Mouse (Mus musculus) thymus, postnatal 36 days (tissue): Measurements from ENCODE around the gene Armh3.

Experiments used
- DNase-seq, 2 experiments: peaks; one replicate each; pipeline ENCODE4 v3.0.0; 2022; ENCODE audit warnings: mixed read lengths in 2 of 2

Gene Armh3

GRCm38 (mm10) chr19:45783933-45784576 lies 214.2 kb downstream of the Armh3 start:
- no peak for DNase-seq

DNA sequence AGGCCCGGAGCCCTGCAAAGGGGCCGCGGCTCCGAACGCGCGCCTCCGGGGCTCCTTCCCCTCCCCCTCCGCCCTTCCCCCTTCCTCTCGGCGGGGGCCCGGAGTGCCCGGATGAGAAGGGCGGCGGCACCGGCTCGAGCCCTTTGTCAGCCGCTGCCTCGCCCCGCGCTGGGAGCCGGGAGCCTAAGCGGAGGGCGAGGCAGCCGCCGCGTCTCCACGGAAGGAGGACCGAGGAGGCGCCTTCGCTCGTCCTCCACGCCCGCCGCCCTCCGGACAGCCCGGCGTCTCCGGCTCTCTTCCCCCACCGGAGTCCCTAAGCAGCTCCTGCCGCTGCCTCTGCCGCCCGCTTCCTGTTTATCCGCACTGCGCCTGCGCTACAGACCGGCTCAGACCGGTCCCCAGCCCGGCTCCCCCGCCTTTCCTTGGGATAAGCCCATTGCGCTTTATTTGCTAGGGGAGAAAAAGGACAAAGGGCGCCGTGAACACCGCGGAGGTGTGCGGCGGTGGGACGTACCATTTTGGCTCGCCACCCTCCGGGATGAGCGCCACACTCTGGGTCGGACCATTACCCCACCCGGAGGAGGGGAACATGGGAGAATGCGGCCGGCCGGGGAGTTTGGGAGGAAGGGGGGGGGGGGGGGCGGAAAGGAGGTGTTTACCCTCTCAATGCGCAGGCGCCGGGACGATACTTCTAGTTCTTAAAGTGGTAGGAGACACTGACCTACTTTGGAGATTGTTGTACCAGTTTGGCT lies 214.9 kb downstream of the Armh3 start, which contains the start of gene Mgea5:
TSS of gene Mgea5 (minus strand) at position 657 of the 752 bp plus-strand sequence.
- peak; percentile 98 to 99 for DNase-seq

DNA sequence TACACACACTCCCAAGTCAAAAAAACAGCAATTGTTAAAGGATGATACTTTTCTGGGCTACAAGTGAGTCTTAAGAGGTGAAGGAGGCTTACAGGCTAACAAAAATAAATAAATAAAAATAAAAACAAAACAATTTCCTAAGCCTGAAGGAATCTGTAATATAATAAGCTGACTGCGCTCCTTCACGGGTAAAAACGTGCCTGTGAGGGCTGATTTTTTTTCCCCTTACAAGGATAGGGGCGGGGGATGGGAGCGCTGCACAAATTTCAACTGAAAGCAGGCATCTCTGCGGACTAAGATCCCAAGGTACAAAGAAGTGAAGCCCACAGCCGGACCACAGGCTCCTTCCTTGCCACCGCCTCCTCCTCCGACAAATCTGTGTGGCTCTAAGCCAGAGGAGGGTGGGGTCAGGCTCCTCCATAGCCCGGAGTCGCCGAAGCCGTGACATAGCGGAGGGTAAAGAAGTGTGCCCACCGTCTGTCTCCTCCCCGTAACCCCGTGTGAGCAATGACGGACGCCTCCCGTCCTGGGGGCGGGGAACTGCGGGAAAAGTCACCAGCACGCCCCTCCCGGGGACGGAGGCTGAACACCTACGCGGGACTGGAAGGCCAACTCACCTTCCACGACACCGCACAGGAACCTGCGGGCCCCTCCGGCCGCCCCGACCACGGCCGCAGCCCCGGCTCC lies 215.8 kb downstream of the Armh3 start:
- peak; percentile 65 to 80 for DNase-seq

DNA sequence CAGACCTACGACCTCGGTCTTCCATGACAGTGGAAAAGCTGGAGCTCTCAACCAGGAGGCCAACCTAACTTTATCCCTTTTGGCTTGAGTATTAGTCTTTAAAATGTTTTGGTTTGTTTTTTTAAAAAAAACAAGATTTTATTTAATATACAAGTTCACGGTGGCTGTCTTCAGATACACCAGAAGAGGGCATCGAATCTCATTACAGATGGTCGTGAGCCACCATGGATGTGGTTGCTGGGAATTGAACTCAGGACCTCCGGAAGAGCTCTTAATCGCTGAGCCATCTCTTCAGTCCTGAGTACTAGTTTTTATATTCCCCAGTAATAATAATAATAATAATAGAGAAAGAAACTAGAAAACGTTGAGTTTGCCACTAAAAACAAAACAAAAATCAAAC lies 216.6 kb downstream of the Armh3 start:
- DNase-seq = no peak

DNA sequence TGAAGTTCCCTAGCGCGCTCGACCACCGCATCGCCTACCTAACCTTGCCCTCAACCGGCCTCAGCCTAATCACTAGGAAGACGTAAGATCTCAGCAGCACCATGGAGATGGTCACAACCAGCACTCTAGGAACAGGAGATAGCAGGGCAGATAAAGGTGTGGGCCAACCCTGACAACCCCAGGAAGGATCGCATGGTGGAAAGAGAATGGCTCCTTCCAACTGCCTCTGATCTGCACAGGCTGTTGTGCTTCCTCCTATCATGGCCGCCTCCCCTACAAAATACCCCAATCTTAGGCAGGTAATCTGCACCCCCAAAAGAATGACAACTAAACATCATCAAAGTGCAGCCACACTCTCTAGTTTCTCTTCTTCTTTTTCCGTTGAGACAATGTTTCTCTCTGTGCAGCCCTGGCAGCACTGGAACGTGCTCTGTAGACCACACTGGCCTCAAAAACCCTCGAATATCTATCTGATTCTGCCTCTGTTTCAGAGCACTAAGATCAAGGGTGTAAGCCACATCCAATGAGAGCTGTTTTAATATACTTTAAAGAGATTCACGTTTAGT lies 217.9 kb downstream of the Armh3 start:
- DNase-seq = no peak

DNA sequence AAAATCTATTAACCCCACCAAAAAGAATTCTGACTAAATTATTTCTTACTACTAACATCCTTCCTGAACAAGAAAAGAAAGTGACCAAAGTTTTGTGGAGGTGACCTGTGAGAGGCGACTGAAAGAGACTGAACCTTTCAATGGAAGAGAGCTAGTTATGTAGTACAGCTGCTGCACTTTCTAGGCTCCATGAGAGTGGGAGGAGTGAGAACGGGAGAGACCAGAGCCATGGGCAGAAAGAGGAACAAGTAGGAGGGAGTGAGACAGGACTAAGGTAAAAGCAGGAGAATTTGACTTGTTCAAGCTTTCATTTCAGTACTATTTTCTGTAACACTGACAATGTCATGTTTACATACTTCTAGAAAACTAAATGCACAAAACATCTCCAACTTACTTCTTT lies 222.8 kb downstream of the Armh3 start:
- DNase-seq = no peak

DNA sequence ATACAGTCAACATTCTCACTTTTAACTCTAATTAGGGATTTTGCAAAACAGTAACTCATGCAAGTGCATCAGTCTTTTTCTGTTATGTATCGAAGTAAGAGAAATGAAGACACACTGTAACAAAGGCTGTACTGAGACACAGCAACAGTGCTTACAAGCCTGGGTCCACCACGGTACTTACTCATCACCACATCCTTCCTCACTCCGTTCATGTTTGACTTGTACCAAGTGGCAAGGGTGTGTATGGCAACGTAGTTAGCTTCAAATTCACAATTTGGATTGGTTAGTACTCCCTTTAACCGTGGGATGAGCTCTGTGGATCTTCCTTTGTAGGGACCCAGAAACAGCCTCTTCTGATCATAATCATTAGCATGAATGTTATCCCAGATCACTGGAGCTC lies 226.8 kb downstream of the Armh3 start:
- no peak for DNase-seq
